Mouse (Mus musculus) MEL (cell line): ENCODE results near the gene Surf2. TPM values are rescaled to one million over a fixed set of nuclear protein-coding genes. Genes with fewer than 3 reads are reported as not detected.

Source experiments
- DNase-seq: peaks from one replicate; pipeline ENCODE4 v3.0.0; 2011; ENCODE audit warnings: low read depth, low spot score
- H3K27ac ChIP-seq: 2 replicates; pipeline ENCODE4 v1.5.1; 2012; ENCODE audit warnings: low read depth, mild to moderate bottlenecking, control low read depth, low read length, moderate library complexity; ENCODE audit not compliant: control insufficient read depth
- H3K27me3 ChIP-seq, 2 experiments: fragments of 150-350 bp in 1 of 2; sonication (generic) in 1 of 2; 2 replicates each; pipeline ENCODE4 v1.6.1; 2012; ENCODE audit warnings: low read length in 2 of 2, mild to moderate bottlenecking in 2 of 2, improper control_type of control experiment in 1 of 2, moderate library complexity in 1 of 2; ENCODE audit not compliant: insufficient read depth in 2 of 2, control insufficient read depth in 1 of 2
- H3K36me3 ChIP-seq, 2 experiments: 2 replicates each; pipeline ENCODE4 v1.6.1; 2012 to 2014; ENCODE audit warnings: low read length in 2 of 2, improper control_type of control experiment in 1 of 2, inconsistent platforms in 1 of 2, mild to moderate bottlenecking in 1 of 2; ENCODE audit not compliant: insufficient read depth in 2 of 2, control insufficient read depth in 1 of 2
- H3K4me1 ChIP-seq, 2 experiments: fragments of 150-350 bp in 1 of 2; sonication (generic) in 1 of 2; 2 replicates each; pipeline ENCODE4 v1.6.1; 2012; ENCODE audit warnings: low read length in 2 of 2, improper control_type of control experiment in 1 of 2, mild to moderate bottlenecking in 1 of 2; ENCODE audit not compliant: insufficient read depth in 2 of 2, control insufficient read depth in 1 of 2
- H3K4me3 ChIP-seq, 2 experiments: fragments of 150-350 bp in 1 of 2; sonication (generic) in 1 of 2; 2 replicates each; pipeline ENCODE4 v1.5.1; 2012; ENCODE audit warnings: low read depth in 2 of 2, low read length in 2 of 2, mild to moderate bottlenecking in 2 of 2, moderate library complexity in 2 of 2, control low read depth in 1 of 2, improper control_type of control experiment in 1 of 2; ENCODE audit not compliant: control insufficient read depth in 1 of 2, insufficient read depth in 1 of 2
- H3K79me2 ChIP-seq: 2 replicates; pipeline ENCODE4 v1.6.1; 2012; ENCODE audit warnings: mild to moderate bottlenecking, low read length, moderate library complexity; ENCODE audit not compliant: control insufficient read depth, poor library complexity, insufficient read depth
- H3K9ac ChIP-seq: 2 replicates; pipeline ENCODE4 v1.6.1; 2012; ENCODE audit warnings: low read depth, mild to moderate bottlenecking, control low read depth, low read length, moderate library complexity; ENCODE audit not compliant: control insufficient read depth, poor library complexity, severe bottlenecking
- H3K9me3 ChIP-seq: fragments of 150-350 bp; sonication (generic); replicated peaks from 2 replicates; pipeline ENCODE4 v1.6.1; 2012; ENCODE audit warnings: mild to moderate bottlenecking, low read length, improper control_type of control experiment, moderate library complexity; ENCODE audit not compliant: insufficient read depth
- BHLHE40 ChIP-seq: IDR thresholded peaks from 2 replicates; pipeline ENCODE4 v1.6.1; 2012; ENCODE audit warnings: low read depth, mild to moderate bottlenecking, inconsistent platforms, low read length, improper control_type of control experiment, borderline replicate concordance
- CHD1 ChIP-seq: IDR thresholded peaks from 2 replicates; pipeline ENCODE4 v1.6.1; 2012; ENCODE audit warnings: low read depth, mild to moderate bottlenecking, inconsistent platforms, low read length, improper control_type of control experiment
- CHD2 ChIP-seq: IDR thresholded peaks from 2 replicates; pipeline ENCODE4 v1.6.1; 2011; ENCODE audit warnings: low read length, improper control_type of control experiment
- CTCF ChIP-seq, 3 experiments: IDR thresholded peaks in 2 of 3; conservative IDR thresholded peaks in 1 of 3; 2 replicates each; pipeline ENCODE4 v1.5.1; 2011 to 2012; ENCODE audit warnings: low read length in 3 of 3, low read depth in 2 of 3, mild to moderate bottlenecking in 2 of 3, improper control_type of control experiment in 1 of 3, inconsistent platforms in 1 of 3, mixed read lengths in 1 of 3, moderate library complexity in 1 of 3; ENCODE audit not compliant: control insufficient read depth in 1 of 3, insufficient read depth in 1 of 3, poor library complexity in 1 of 3, severe bottlenecking in 1 of 3
- E2F4 ChIP-seq: IDR thresholded peaks from 2 replicates; pipeline ENCODE4 v1.6.1; 2011; ENCODE audit warnings: low read depth, low read length, improper control_type of control experiment, borderline replicate concordance
- ELF1 ChIP-seq: IDR thresholded peaks from 2 replicates; pipeline ENCODE4 v1.6.1; 2014; ENCODE audit warnings: low read depth, mild to moderate bottlenecking, inconsistent platforms, low read length, improper control_type of control experiment, moderate library complexity
- ETS1 ChIP-seq: IDR thresholded peaks from 2 replicates; pipeline ENCODE4 v1.6.1; 2012; ENCODE audit warnings: low read depth, mild to moderate bottlenecking, inconsistent platforms, low read length, improper control_type of control experiment, moderate library complexity
- GABPA ChIP-seq: IDR thresholded peaks from 2 replicates; pipeline ENCODE4 v1.6.1; 2012; ENCODE audit warnings: low read depth, mild to moderate bottlenecking, inconsistent platforms, low read length, improper control_type of control experiment, moderate library complexity
- GATA1 ChIP-seq: IDR thresholded peaks from 2 replicates; pipeline ENCODE4 v1.6.1; 2011; ENCODE audit warnings: low read depth, low read length, improper control_type of control experiment
- HCFC1 ChIP-seq: IDR thresholded peaks from 2 replicates; pipeline ENCODE4 v1.6.1; 2012; ENCODE audit warnings: low read depth, mild to moderate bottlenecking, inconsistent platforms, low read length, improper control_type of control experiment, moderate library complexity
- JUND ChIP-seq: IDR thresholded peaks from 2 replicates; pipeline ENCODE4 v1.6.1; 2011; ENCODE audit warnings: low read depth, mild to moderate bottlenecking, improper control_type of control experiment, low read length
- KAT2A ChIP-seq: conservative IDR thresholded peaks from 2 replicates; pipeline ENCODE4 v1.6.1; 2012; ENCODE audit warnings: low read depth, low read length, improper control_type of control experiment, inconsistent platforms
- MAFK ChIP-seq: IDR thresholded peaks from 2 replicates; pipeline ENCODE4 v1.6.1; 2011; ENCODE audit warnings: low read depth, mild to moderate bottlenecking, low read length, improper control_type of control experiment, borderline replicate concordance
- MAX ChIP-seq: IDR thresholded peaks from 2 replicates; pipeline ENCODE4 v1.6.1; 2011; ENCODE audit warnings: low read length, improper control_type of control experiment
- MAZ ChIP-seq: IDR thresholded peaks from 2 replicates; pipeline ENCODE4 v1.6.1; 2012; ENCODE audit warnings: low read depth, mild to moderate bottlenecking, inconsistent platforms, low read length, improper control_type of control experiment
- MXI1 ChIP-seq: IDR thresholded peaks from 2 replicates; pipeline ENCODE4 v1.6.1; 2011; ENCODE audit warnings: mild to moderate bottlenecking, low read depth, low read length, improper control_type of control experiment
- MYC ChIP-seq: IDR thresholded peaks from 2 replicates; pipeline ENCODE4 v1.6.1; 2011; ENCODE audit warnings: low read depth, mild to moderate bottlenecking, low read length, improper control_type of control experiment, moderate library complexity
- NELFE ChIP-seq: IDR thresholded peaks from 2 replicates; pipeline ENCODE4 v1.6.1; 2011; ENCODE audit warnings: low read depth, low read length, improper control_type of control experiment
- NRF1 ChIP-seq: IDR thresholded peaks from 2 replicates; pipeline ENCODE4 v1.6.1; 2014; ENCODE audit warnings: low read depth, mild to moderate bottlenecking, inconsistent platforms, low read length, improper control_type of control experiment, moderate library complexity; ENCODE audit not compliant: poor library complexity, insufficient read depth, severe bottlenecking
- POLR2AphosphoS5 ChIP-seq: IDR thresholded peaks from 2 replicates; pipeline ENCODE4 v1.6.1; 2012; ENCODE audit warnings: low read depth, borderline replicate concordance, mild to moderate bottlenecking, inconsistent platforms, low read length, moderate library complexity, mixed read lengths
- RCOR1 ChIP-seq: IDR thresholded peaks from 2 replicates; pipeline ENCODE4 v1.6.1; 2012; ENCODE audit warnings: low read depth, mild to moderate bottlenecking, inconsistent platforms, low read length, improper control_type of control experiment
- SMC3 ChIP-seq: IDR thresholded peaks from 2 replicates; pipeline ENCODE4 v1.6.1; 2011; ENCODE audit warnings: low read depth, low read length, improper control_type of control experiment
- TAL1 ChIP-seq: IDR thresholded peaks from 2 replicates; pipeline ENCODE4 v1.6.1; 2012; ENCODE audit warnings: mild to moderate bottlenecking, inconsistent platforms, low read length, moderate library complexity, mixed read lengths
- UBTF ChIP-seq: IDR thresholded peaks from 2 replicates; pipeline ENCODE4 v1.6.1; 2012; ENCODE audit warnings: low read depth, mild to moderate bottlenecking, inconsistent platforms, low read length, improper control_type of control experiment, moderate library complexity, borderline replicate concordance; ENCODE audit not compliant: insufficient read depth
- USF1 ChIP-seq: IDR thresholded peaks from 2 replicates; pipeline ENCODE4 v1.6.1; 2014; ENCODE audit warnings: low read depth, mild to moderate bottlenecking, inconsistent platforms, low read length, improper control_type of control experiment, moderate library complexity
- ZKSCAN1 ChIP-seq: IDR thresholded peaks from 2 replicates; pipeline ENCODE4 v1.6.1; 2012; ENCODE audit warnings: low read depth, mild to moderate bottlenecking, inconsistent platforms, low read length, improper control_type of control experiment, moderate library complexity
- ZNF384 ChIP-seq: IDR thresholded peaks from 2 replicates; pipeline ENCODE4 v1.6.1; 2012; ENCODE audit warnings: low read depth, mild to moderate bottlenecking, inconsistent platforms, low read length, improper control_type of control experiment
- polyA plus RNA-seq, 2 experiments: library from polyadenylated mRNA; stranded (reverse) in 1 of 2; unstranded in 1 of 2; fragments of >175 nt in 1 of 2; fragments of >200 nt in 1 of 2; gene quantifications; 2 replicates each; pipeline versions ENCODE4 v1.2.1 to v1.2.4; 2012; ENCODE audit warnings: low replicate concordance in 2 of 2, low read depth in 1 of 2; ENCODE audit not compliant: insufficient read length in 2 of 2, insufficient read depth in 1 of 2, missing spikeins in 1 of 2
- total RNA-seq: library from RNA; depleted of rRNA; stranded (reverse); fragments of 300-350 nt; gene quantifications from 2 replicates; pipeline ENCODE4 v1.2.3, GENCODE M21; 2012

The Surf2 gene
- total and polyA plus RNA-seq, 3 experiments: 63.1 to 84.8 TPM; not detected in 1

DNA sequence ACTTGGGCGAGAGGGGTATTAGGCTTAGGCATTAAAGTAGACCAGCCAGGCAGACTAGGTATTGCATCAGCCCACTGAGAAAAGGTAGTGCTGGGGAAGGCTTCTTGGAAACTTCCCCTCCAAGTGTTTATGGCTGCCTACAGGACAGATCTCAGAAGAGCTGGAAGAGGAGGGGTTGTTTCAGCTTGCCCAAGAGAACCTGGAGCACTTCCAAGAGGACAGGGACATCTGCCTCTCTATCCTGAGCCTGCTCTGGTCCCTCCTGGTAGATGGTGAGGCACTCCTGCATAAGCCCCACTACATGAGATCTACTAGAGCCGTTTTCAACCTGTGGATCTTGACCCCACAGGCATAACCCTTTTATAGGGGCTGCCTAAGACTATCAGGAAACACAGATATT, 34.2 kb downstream of the Surf2 start:
- H3K9me3 ChIP-seq: no peaks in the 10 kb centered on the region
- DNase-seq: no peak
- no peaks in the 10 kb centered on the region for H3K79me2 ChIP-seq
- TF ChIP-seq MXI1 (no peak), NELFE (no peak), ETS1 (no peak), TAL1 (no peak), KAT2A (no peak), HCFC1 (no peak), POLR2AphosphoS5 (no peak), NRF1 (no peak), SMC3 (no peak), E2F4 (no peak), UBTF (no peak), USF1 (no peak), RCOR1 (no peak), GABPA (no peak), MYC (no peak), MAFK (no peak), ZNF384 (no peak), ZKSCAN1 (no peak), CTCF (IDR thresholded peaks at IDR 0.05 in 2 of 3, conservative IDR thresholded peaks at IDR 0.05 in 1 of 3; ENCODE audit: control insufficient read depth in 1 of 3, insufficient read depth in 1 of 3, low read depth in 2 of 3, low read length in 3 of 3, poor library complexity in 1 of 3, severe bottlenecking in 1 of 3) (no peak), CHD2 (no peak)
- no peak overlapping the region for H3K9ac ChIP-seq
- H3K36me3 ChIP-seq: peaks cover 0 to 7% of the 10 kb centered on the region in 2 experiments; a peak in 2 of 4 replicates
- H3K27me3 ChIP-seq: no peaks in the 10 kb centered on the region
- no peak overlapping the region for H3K27ac ChIP-seq
- H3K4me3 ChIP-seq: no peak overlapping the region
- no peaks in the 10 kb centered on the region for H3K4me1 ChIP-seq

DNA sequence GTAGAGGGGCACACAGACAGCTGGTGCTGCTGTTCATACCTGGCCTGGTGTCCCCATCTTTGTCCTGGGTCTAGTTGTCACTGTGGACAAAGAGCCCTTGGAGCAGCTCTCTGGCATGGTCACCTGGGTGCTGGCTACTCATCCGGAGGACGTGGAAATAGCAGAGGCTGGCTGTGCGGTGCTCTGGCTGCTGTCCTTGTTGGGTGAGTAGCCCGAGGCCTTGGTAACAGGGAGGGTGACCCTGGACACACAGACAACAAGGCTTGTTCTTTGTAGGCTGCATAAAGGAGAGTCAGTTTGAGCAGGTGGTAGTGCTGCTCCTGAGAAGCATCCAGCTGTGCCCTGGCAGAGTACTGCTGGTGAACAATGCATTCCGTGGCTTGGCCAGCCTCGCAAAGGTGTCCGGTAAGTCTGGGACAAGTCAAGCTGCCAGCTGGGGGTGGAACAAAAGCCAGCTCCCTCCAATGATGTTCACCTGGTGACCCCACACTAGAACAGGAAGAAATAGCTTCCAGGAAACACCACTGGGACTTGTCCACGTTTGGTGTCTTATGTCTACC, 35.3 kb downstream of the Surf2 start:
- no peaks in the 10 kb centered on the region for H3K4me1 ChIP-seq
- H3K9ac ChIP-seq: no peak overlapping the region
- H3K27ac ChIP-seq: no peak overlapping the region
- H3K9me3 ChIP-seq: no peaks in the 10 kb centered on the region
- no peaks in the 10 kb centered on the region for H3K79me2 ChIP-seq
- peaks cover 0 to 9% of the 10 kb centered on the region in 2 experiments; a peak in 2 of 4 replicates for H3K36me3 ChIP-seq
- TF ChIP-seq MXI1 (no peak), E2F4 (no peak), MAZ (no peak), MAX (no peak), ZKSCAN1 (no peak), GABPA (no peak), BHLHE40 (no peak), UBTF (no peak), ZNF384 (no peak), JUND (no peak), GATA1 (no peak), MYC (no peak), HCFC1 (no peak), CHD1 (no peak), ELF1 (no peak), CTCF (IDR thresholded peaks at IDR 0.05 in 2 of 3, conservative IDR thresholded peaks at IDR 0.05 in 1 of 3; ENCODE audit: control insufficient read depth in 1 of 3, insufficient read depth in 1 of 3, low read depth in 2 of 3, low read length in 3 of 3, poor library complexity in 1 of 3, severe bottlenecking in 1 of 3) (no peak), MAFK (no peak), TAL1 (no peak)
- TF ChIP-seq, all 39 proteins: peak for 0
- Histone ChIP-seq H3K4me3 (no peak overlapping the region), H3K27me3 (no peaks in the 10 kb centered on the region)
- no peak for DNase-seq
